Mouse (Mus musculus) C2C12 (cell line): ENCODE results near the gene Nxn. TPM values are rescaled to one million over a fixed set of nuclear protein-coding genes. Genes with fewer than 3 reads are reported as not detected.

Experiments used
- H3K27me3 ChIP-seq: one replicate; pipeline ENCODE4 v1.6.1; 2011; ENCODE audit not compliant: control insufficient read depth, insufficient read depth, insufficient read length
- H3K36me3 ChIP-seq: one replicate; pipeline ENCODE4 v1.6.1; 2011; ENCODE audit not compliant: control insufficient read depth, insufficient read depth
- H3K4me3 ChIP-seq: one replicate; pipeline ENCODE4 v1.5.1; 2011; ENCODE audit warnings: mild to moderate bottlenecking, control low read depth; ENCODE audit not compliant: poor library complexity, insufficient read depth, severe bottlenecking
- H3K79me2 ChIP-seq: one replicate; pipeline ENCODE4 v1.6.1; 2011; ENCODE audit not compliant: control insufficient read depth, insufficient read depth
- H3K79me3 ChIP-seq: one replicate; pipeline ENCODE4 v1.6.1; 2011; ENCODE audit warnings: low read depth, control low read depth
- H3ac ChIP-seq: one replicate; pipeline ENCODE3; 2011; ENCODE audit warnings: low read depth; ENCODE audit not compliant: control insufficient read depth, insufficient read length
- CEBPB ChIP-seq: IDR thresholded peaks from one replicate; pipeline ENCODE4 v1.6.1; 2011; ENCODE audit warnings: low read depth, mild to moderate bottlenecking, control low read depth, moderate library complexity
- CTCF ChIP-seq: IDR thresholded peaks from one replicate; pipeline ENCODE4 v1.5.1; 2011; ENCODE audit not compliant: control insufficient read depth, insufficient read depth, insufficient read length
- FOSL1 ChIP-seq: IDR thresholded peaks from one replicate; pipeline ENCODE4 v1.8.0; 2011; ENCODE audit warnings: mild to moderate bottlenecking, low read length; ENCODE audit not compliant: poor library complexity, insufficient read depth, severe bottlenecking
- MAX ChIP-seq: IDR thresholded peaks from one replicate; pipeline ENCODE4 v1.6.1; 2011; ENCODE audit warnings: mild to moderate bottlenecking, control low read depth
- MYOD1 ChIP-seq: IDR thresholded peaks from one replicate; pipeline ENCODE4 v1.6.1; 2011; ENCODE audit warnings: low read depth; ENCODE audit not compliant: control insufficient read depth, insufficient read length
- MYOG ChIP-seq: IDR thresholded peaks from one replicate; pipeline ENCODE4 v1.6.1; 2011; ENCODE audit not compliant: control insufficient read depth, insufficient read length; ENCODE audit errors: extremely low read depth
- USF1 ChIP-seq: IDR thresholded peaks from one replicate; pipeline ENCODE4 v1.6.1; 2011; ENCODE audit warnings: low read depth, mild to moderate bottlenecking, control low read depth, moderate library complexity
- polyA plus RNA-seq: library from polyadenylated mRNA; unstranded; fragments of >200 nt; fragmentation: generic; extraction: Trizol; gene quantifications from one replicate; pipeline ENCODE4 v1.2.1, GENCODE M21; 2012; ENCODE audit warnings: missing spikeins

The Nxn gene
- polyA plus RNA-seq, 1 experiment: 85.5 TPM

GRCm38 (mm10) chr11:76347589-76347988, 51.4 kb downstream of the Nxn start:
- peaks cover 21% of the 10 kb centered on the region for H3K79me3 ChIP-seq
- H3ac ChIP-seq: no peak overlapping the region
- H3K27me3 ChIP-seq: no peaks in the 10 kb centered on the region
- no peaks in the 10 kb centered on the region for H3K36me3 ChIP-seq
- H3K4me3 ChIP-seq: no peak overlapping the region
- TF ChIP-seq FOSL1 (no peak), MAX (no peak), USF1 (no peak), MYOG (no peak), CTCF (no peak), CEBPB (no peak), MYOD1 (no peak)
- peaks cover 53% of the 10 kb centered on the region for H3K79me2 ChIP-seq

- Histone ChIP-seq H3K27me3 (no peaks in the 10 kb centered on the region), H3ac (no peak overlapping the region), H3K4me3 (no peak overlapping the region), H3K79me3 (peaks cover 21% of the 10 kb centered on the region), H3K79me2 (peaks cover 42% of the 10 kb centered on the region), H3K36me3 (no peaks in the 10 kb centered on the region)
- TF ChIP-seq USF1 (no peak), MYOG (no peak), FOSL1 (no peak), MYOD1 (no peak), MAX (no peak), CEBPB (no peak), CTCF (no peak)
These were observed 55.9 kb downstream of the Nxn start for GRCm38 (mm10) chr11:76343031-76343430.

- no peak for TF ChIP-seq MYOG
- TF ChIP-seq FOSL1: no peak
- Histone ChIP-seq H3K4me3 (no peak overlapping the region), H3K79me3 (peaks cover 20% of the 10 kb centered on the region), H3K27me3 (no peaks in the 10 kb centered on the region), H3K36me3 (peaks cover 2% of the 10 kb centered on the region), H3K79me2 (peaks cover 44% of the 10 kb centered on the region), H3ac (no peak overlapping the region)
These were observed 56.9 kb downstream of the Nxn start for GRCm38 (mm10) chr11:76341884-76342645.

GRCm38 (mm10) chr11:76341163-76341562, 57.8 kb downstream of the Nxn start:
- Histone ChIP-seq H3K79me2 (peaks cover 49% of the 10 kb centered on the region), H3K27me3 (no peaks in the 10 kb centered on the region)
- TF ChIP-seq USF1: no peak
- TF ChIP-seq CTCF: no peak

GRCm38 (mm10) chr11:76339830-76340229, 59.1 kb downstream of the Nxn start:
- Histone ChIP-seq H3K36me3 (peaks cover 3% of the 10 kb centered on the region), H3K79me2 (peaks cover 59% of the 10 kb centered on the region), H3K27me3 (no peaks in the 10 kb centered on the region), H3ac (no peak overlapping the region), H3K79me3 (peaks cover 20% of the 10 kb centered on the region), H3K4me3 (no peak overlapping the region)
- no peak for TF ChIP-seq MYOG
- no peak for TF ChIP-seq CEBPB
- TF ChIP-seq MYOD1: no peak
- no peak for TF ChIP-seq USF1
- TF ChIP-seq MAX: no peak
- no peak for TF ChIP-seq CTCF
- no peak for TF ChIP-seq FOSL1

More at GRCm38 (mm10) chr11:76341163-76341562, 57.8 kb downstream of the Nxn start:
- Histone ChIP-seq H3K79me3 (peaks cover 21% of the 10 kb centered on the region), H3ac (no peak overlapping the region), H3K36me3 (peaks cover 3% of the 10 kb centered on the region), H3K4me3 (no peak overlapping the region)

GRCm38 (mm10) chr11:76339141-76339540, 59.8 kb downstream of the Nxn start:
- no peak overlapping the region for H3ac ChIP-seq
- H3K4me3 ChIP-seq: no peak overlapping the region
- H3K36me3 ChIP-seq: peaks cover 3% of the 10 kb centered on the region
- no peaks in the 10 kb centered on the region for H3K27me3 ChIP-seq
- TF ChIP-seq CTCF (no peak), MYOG (no peak), USF1 (no peak), MYOD1 (no peak), FOSL1 (no peak), CEBPB (no peak), MAX (no peak)
- H3K79me3 ChIP-seq: peaks cover 22% of the 10 kb centered on the region
- peaks cover 64% of the 10 kb centered on the region for H3K79me2 ChIP-seq
